Mouse (Mus musculus): ENCODE measurements around the gene Mdfic. TPM values are rescaled to one million over a fixed set of nuclear protein-coding genes. Genes with fewer than 3 reads are reported as not detected.

The Mdfic gene
- polyA plus RNA-seq, 1 experiment = 23.8 TPM

- no peak overlapping the region for H3K4me3 ChIP-seq (replicated peaks; ENCODE audit: extremely low read depth, low read depth, low read length)
- peak; percentile 33 for DNase-seq
- H3K4me1 ChIP-seq (ENCODE audit: control insufficient read depth, insufficient read depth, low read length) = peaks cover 22% of the 10 kb centered on the region
- WGBS = 24% methylated on average over 5 of the region's 5 CpGs
- no peak for TF ChIP-seq CTCF (IDR thresholded peaks at IDR 0.05; ENCODE audit: insufficient read depth, low read length)
- TF ChIP-seq POLR2A (IDR thresholded peaks at IDR 0.05; ENCODE audit: borderline replicate concordance, extremely low read depth, low read depth, low read length) = no peak
Measured at GRCm38 (mm10) chr6:15738331-15738943, 18.0 kb downstream of the Mdfic start.

- WGBS = 46% methylated on average over 3 of the region's 3 CpGs
- DNase-seq = no peak
- peaks cover 22% of the 10 kb centered on the region for H3K4me1 ChIP-seq (ENCODE audit: control insufficient read depth, insufficient read depth, low read length)
- no peak overlapping the region for H3K4me3 ChIP-seq (replicated peaks; ENCODE audit: extremely low read depth, low read depth, low read length)
- TF ChIP-seq POLR2A (IDR thresholded peaks at IDR 0.05; ENCODE audit: borderline replicate concordance, extremely low read depth, low read depth, low read length) (no peak), CTCF (IDR thresholded peaks at IDR 0.05; ENCODE audit: insufficient read depth, low read length) (no peak)
Measured at GRCm38 (mm10) chr6:15739132-15739531, 18.7 kb downstream of the Mdfic start.

GRCm38 (mm10) chr6:15742591-15743149 lies 22.2 kb downstream of the Mdfic start:
- no peak for DNase-seq
- TF ChIP-seq POLR2A (IDR thresholded peaks at IDR 0.05; ENCODE audit: borderline replicate concordance, extremely low read depth, low read depth, low read length) (no peak), CTCF (IDR thresholded peaks at IDR 0.05; ENCODE audit: insufficient read depth, low read length) (no peak)
- Histone ChIP-seq H3K4me1 (ENCODE audit: control insufficient read depth, insufficient read depth, low read length) (peaks cover 18% of the 10 kb centered on the region), H3K4me3 (replicated peaks; ENCODE audit: extremely low read depth, low read depth, low read length) (no peak overlapping the region)
- WGBS = 76% methylated on average over 6 of the region's 6 CpGs

GRCm38 (mm10) chr6:15743291-15743792 lies 22.9 kb downstream of the Mdfic start:
- TF ChIP-seq POLR2A (IDR thresholded peaks at IDR 0.05; ENCODE audit: borderline replicate concordance, extremely low read depth, low read depth, low read length) = no peak
- TF ChIP-seq CTCF (IDR thresholded peaks at IDR 0.05; ENCODE audit: insufficient read depth, low read length) = no peak
- 65% methylated on average over 8 of the region's 8 CpGs for WGBS
- peaks cover 15% of the 10 kb centered on the region for H3K4me1 ChIP-seq (ENCODE audit: control insufficient read depth, insufficient read depth, low read length)
- no peak for DNase-seq
- H3K4me3 ChIP-seq (replicated peaks; ENCODE audit: extremely low read depth, low read depth, low read length) = no peak overlapping the region

GRCm38 (mm10) chr6:15743793-15744192 lies 23.3 kb downstream of the Mdfic start:
- no peak for DNase-seq
- Histone ChIP-seq H3K4me1 (ENCODE audit: control insufficient read depth, insufficient read depth, low read length) (peaks cover 12% of the 10 kb centered on the region), H3K4me3 (replicated peaks; ENCODE audit: extremely low read depth, low read depth, low read length) (no peak overlapping the region)
- TF ChIP-seq CTCF (IDR thresholded peaks at IDR 0.05; ENCODE audit: insufficient read depth, low read length) = no peak
- TF ChIP-seq POLR2A (IDR thresholded peaks at IDR 0.05; ENCODE audit: borderline replicate concordance, extremely low read depth, low read depth, low read length) = no peak
- WGBS = 67% methylated on average over 6 of the region's 6 CpGs

GRCm38 (mm10) chr6:15745313-15745712 lies 24.9 kb downstream of the Mdfic start:
- DNase-seq = no peak
- no peak overlapping the region for H3K4me3 ChIP-seq (replicated peaks; ENCODE audit: extremely low read depth, low read depth, low read length)
- TF ChIP-seq POLR2A (IDR thresholded peaks at IDR 0.05; ENCODE audit: borderline replicate concordance, extremely low read depth, low read depth, low read length) = no peak
- peaks cover 7% of the 10 kb centered on the region for H3K4me1 ChIP-seq (ENCODE audit: control insufficient read depth, insufficient read depth, low read length)
- WGBS = 53% methylated on average over 6 of the region's 6 CpGs

- TF ChIP-seq POLR2A (IDR thresholded peaks at IDR 0.05; ENCODE audit: borderline replicate concordance, extremely low read depth, low read depth, low read length) (no peak), CTCF (IDR thresholded peaks at IDR 0.05; ENCODE audit: insufficient read depth, low read length) (no peak)
- Histone ChIP-seq H3K4me3 (replicated peaks; ENCODE audit: extremely low read depth, low read depth, low read length) (no peak overlapping the region), H3K4me1 (ENCODE audit: control insufficient read depth, insufficient read depth, low read length) (peaks cover 7% of the 10 kb centered on the region)
- DNase-seq = no peak
- WGBS = 39% methylated on average over 5 of the region's 5 CpGs
Measured at GRCm38 (mm10) chr6:15745891-15746290, 25.4 kb downstream of the Mdfic start.

- H3K4me3 ChIP-seq (replicated peaks; ENCODE audit: extremely low read depth, low read depth, low read length) = no peak overlapping the region
- 89% methylated on average over 5 of the region's 5 CpGs for WGBS
- no peak for DNase-seq
- H3K4me1 ChIP-seq (ENCODE audit: control insufficient read depth, insufficient read depth, low read length) = peaks cover 7% of the 10 kb centered on the region
- TF ChIP-seq POLR2A (IDR thresholded peaks at IDR 0.05; ENCODE audit: borderline replicate concordance, extremely low read depth, low read depth, low read length) = no peak
- TF ChIP-seq CTCF (IDR thresholded peaks at IDR 0.05; ENCODE audit: insufficient read depth, low read length) = no peak
Measured at GRCm38 (mm10) chr6:15747396-15748155, 27.1 kb downstream of the Mdfic start.

- Histone ChIP-seq H3K4me3 (replicated peaks; ENCODE audit: extremely low read depth, low read depth, low read length) (no peak overlapping the region), H3K4me1 (ENCODE audit: control insufficient read depth, insufficient read depth, low read length) (peaks cover 10% of the 10 kb centered on the region)
- 71% methylated on average over 1 of the region's 1 CpGs for WGBS
- TF ChIP-seq CTCF (IDR thresholded peaks at IDR 0.05; ENCODE audit: insufficient read depth, low read length) (no peak), POLR2A (IDR thresholded peaks at IDR 0.05; ENCODE audit: borderline replicate concordance, extremely low read depth, low read depth, low read length) (no peak)
- no peak for DNase-seq
Measured at GRCm38 (mm10) chr6:15748236-15748635, 27.8 kb downstream of the Mdfic start.

All from lung, adult 2 months (tissue).